Mouse (Mus musculus) ES-Bruce4 (cell line): ENCODE measurements at regions not wholly inside any gene's neighbourhood (a gene's known extent, or its start where the extent isn't known, plus 50 kb on each side); places are given as distances from the start of the nearest gene placed in this dataset.
A peak's percentile ranks its signal among the peaks of the same experiment; 100 is the strongest.

Experiments used
- H3K27ac ChIP-seq: 2 replicates; pipeline ENCODE4 v1.5.1; 2012; ENCODE audit warnings: low read length, inconsistent platforms; ENCODE audit not compliant: insufficient read depth
- H3K27me3 ChIP-seq: 2 replicates; pipeline ENCODE4 v1.6.1; 2012; ENCODE audit warnings: mild to moderate bottlenecking, low read length, inconsistent platforms; ENCODE audit not compliant: control insufficient read depth, poor library complexity, insufficient read depth, severe bottlenecking
- H3K36me3 ChIP-seq: 2 replicates; pipeline ENCODE4 v1.6.1; 2012; ENCODE audit warnings: inconsistent platforms, mild to moderate bottlenecking, low read length, moderate library complexity; ENCODE audit not compliant: control insufficient read depth, poor library complexity, insufficient read depth, severe bottlenecking
- H3K4me1 ChIP-seq: one replicate; pipeline ENCODE4 v1.8.1; 2011; ENCODE audit warnings: low read length; ENCODE audit not compliant: control insufficient read depth, insufficient read depth
- H3K4me3 ChIP-seq: 2 replicates; pipeline ENCODE4 v1.5.1; 2011; ENCODE audit warnings: low read depth, mild to moderate bottlenecking, low read length
- H3K9ac ChIP-seq: 2 replicates; pipeline ENCODE4 v1.6.1; 2012; ENCODE audit warnings: low read depth, mild to moderate bottlenecking, inconsistent platforms; ENCODE audit not compliant: poor library complexity, severe bottlenecking
- H3K9me3 ChIP-seq: replicated peaks from 2 replicates; pipeline ENCODE4 v1.6.1; 2012; ENCODE audit warnings: mild to moderate bottlenecking, low read length, inconsistent platforms; ENCODE audit not compliant: control insufficient read depth, poor library complexity, insufficient read depth, severe bottlenecking
- CTCF ChIP-seq: IDR thresholded peaks from one replicate; pipeline ENCODE4 v1.8.1; 2011; ENCODE audit warnings: low read depth, low read length
- EP300 ChIP-seq: IDR thresholded peaks from 2 replicates; pipeline ENCODE4 v1.6.1; 2011; ENCODE audit warnings: low read depth, low read length; ENCODE audit not compliant: insufficient read depth
- POLR2A ChIP-seq: IDR thresholded peaks from one replicate; pipeline ENCODE4 v1.8.1; 2011; ENCODE audit warnings: low read length; ENCODE audit not compliant: insufficient read depth

DNA sequence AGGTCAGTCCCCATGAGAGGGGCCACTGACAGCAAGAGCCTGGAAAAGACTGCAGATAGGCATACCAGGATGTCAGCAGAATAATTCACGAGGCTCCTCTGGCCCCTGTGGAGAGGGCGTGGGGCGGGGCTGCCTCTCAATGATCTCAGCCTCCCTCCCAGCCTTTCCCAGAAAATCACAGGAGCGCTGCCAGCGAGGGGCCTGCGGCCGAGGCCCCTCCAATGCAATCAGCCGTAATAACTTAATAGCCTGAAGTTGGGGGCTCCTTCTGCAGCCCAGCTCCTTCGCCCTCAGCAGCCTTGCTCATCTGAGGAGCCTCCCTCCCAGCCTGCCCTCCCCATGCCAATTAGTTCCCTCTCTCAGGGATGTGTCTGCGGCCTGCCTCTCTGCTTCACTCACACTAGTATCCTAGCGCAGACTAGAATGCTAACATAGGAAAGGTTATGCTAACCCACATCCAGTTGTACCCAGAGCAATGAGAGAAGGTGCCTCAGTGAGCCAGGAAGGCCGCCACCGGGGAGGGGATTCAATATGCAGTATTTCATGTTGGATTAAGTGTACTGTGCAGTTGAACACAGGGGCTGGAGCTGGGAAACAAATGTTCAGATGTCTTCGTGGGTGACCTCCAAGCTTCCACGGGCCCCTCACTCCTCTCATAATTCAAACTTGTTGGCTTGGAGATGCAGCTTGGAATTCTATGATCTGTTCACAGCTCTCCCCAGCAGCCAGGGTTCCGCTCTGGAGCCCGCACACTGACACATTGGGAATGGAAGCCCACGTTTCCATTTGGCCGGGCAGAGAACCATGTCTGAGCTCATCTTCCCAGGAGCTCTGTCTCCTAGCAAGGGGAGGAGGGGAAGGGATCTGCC, 67.5 kb upstream of the Stx16 start:
- Histone ChIP-seq H3K27ac (no peak overlapping the region), H3K4me1 (no peaks in the 10 kb centered on the region), H3K27me3 (no peaks in the 10 kb centered on the region), H3K36me3 (no peaks in the 10 kb centered on the region), H3K9ac (peak overlapping the region; percentile 9), H3K4me3 (no peak overlapping the region), H3K9me3 (no peaks in the 10 kb centered on the region)
- no peak for TF ChIP-seq CTCF
- TF ChIP-seq POLR2A = no peak
- no peak for TF ChIP-seq EP300

DNA sequence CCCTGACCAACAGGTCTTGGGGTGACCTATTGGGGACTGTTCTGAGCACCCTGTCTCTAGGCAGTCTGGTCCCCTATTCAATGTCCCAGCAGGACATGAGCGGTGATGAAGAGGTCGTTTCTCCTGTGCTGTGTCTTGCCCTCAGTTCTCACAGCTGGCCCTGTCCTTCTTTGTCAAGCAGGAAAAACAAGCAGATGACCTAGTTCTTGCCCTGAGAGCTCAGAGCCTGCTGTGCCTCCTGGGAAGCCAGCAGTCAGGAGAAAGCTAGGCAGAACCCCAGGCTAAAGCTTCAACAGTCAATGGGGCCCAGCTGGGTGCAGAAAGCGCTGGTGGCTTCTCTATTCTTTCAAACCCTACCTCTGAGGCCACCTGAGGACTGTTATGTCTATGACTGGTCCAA, 66.1 kb upstream of the Stx16 start:
- H3K9me3 ChIP-seq = no peaks in the 10 kb centered on the region
- no peak overlapping the region for H3K9ac ChIP-seq
- H3K36me3 ChIP-seq = no peaks in the 10 kb centered on the region
- no peaks in the 10 kb centered on the region for H3K27me3 ChIP-seq
- H3K4me3 ChIP-seq = no peak overlapping the region
- no peaks in the 10 kb centered on the region for H3K4me1 ChIP-seq
- TF ChIP-seq EP300 = no peak
- TF ChIP-seq POLR2A = no peak
- TF ChIP-seq CTCF = no peak
- H3K27ac ChIP-seq = no peak overlapping the region

- no peak for TF ChIP-seq POLR2A
- TF ChIP-seq CTCF = no peak
- no peak for TF ChIP-seq EP300
- H3K4me3 ChIP-seq = no peak overlapping the region
- H3K9me3 ChIP-seq = no peaks in the 10 kb centered on the region
- no peak overlapping the region for H3K27ac ChIP-seq
- no peak overlapping the region for H3K9ac ChIP-seq
- H3K36me3 ChIP-seq = no peaks in the 10 kb centered on the region
- H3K4me1 ChIP-seq = no peaks in the 10 kb centered on the region
- H3K27me3 ChIP-seq = no peaks in the 10 kb centered on the region; the same call in 1 of the 2 replicates
Observed at GRCm38 (mm10) chr2:174011399-174011798, 64.7 kb upstream of the Stx16 start.

DNA sequence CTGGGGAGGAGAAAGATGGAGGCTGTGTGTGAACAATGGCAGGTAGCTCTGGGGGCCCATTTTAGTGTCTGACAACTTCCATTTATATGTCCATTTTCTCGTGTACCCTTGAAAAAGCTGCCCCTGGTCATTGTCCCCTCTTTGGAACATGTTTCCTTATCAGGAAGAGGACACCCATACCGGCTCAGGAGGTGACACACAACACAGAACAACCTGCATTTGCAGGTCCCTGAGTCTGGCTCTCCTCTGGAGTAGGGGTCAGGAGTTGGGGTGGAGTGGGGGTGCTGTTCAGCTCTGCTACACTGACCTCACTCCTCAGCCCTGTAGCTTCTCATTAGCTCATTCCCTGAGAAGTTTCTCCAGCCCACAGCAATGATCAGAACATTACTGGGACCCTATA, 61.7 kb upstream of the Stx16 start:
- no peaks in the 10 kb centered on the region for H3K9me3 ChIP-seq
- TF ChIP-seq CTCF (no peak), EP300 (no peak), POLR2A (no peak)
- no peak overlapping the region for H3K4me3 ChIP-seq
- no peaks in the 10 kb centered on the region; the same call in 1 of the 2 replicates for H3K27me3 ChIP-seq
- no peak overlapping the region for H3K27ac ChIP-seq
- H3K9ac ChIP-seq = no peak overlapping the region
- H3K4me1 ChIP-seq = no peaks in the 10 kb centered on the region
- no peaks in the 10 kb centered on the region for H3K36me3 ChIP-seq

DNA sequence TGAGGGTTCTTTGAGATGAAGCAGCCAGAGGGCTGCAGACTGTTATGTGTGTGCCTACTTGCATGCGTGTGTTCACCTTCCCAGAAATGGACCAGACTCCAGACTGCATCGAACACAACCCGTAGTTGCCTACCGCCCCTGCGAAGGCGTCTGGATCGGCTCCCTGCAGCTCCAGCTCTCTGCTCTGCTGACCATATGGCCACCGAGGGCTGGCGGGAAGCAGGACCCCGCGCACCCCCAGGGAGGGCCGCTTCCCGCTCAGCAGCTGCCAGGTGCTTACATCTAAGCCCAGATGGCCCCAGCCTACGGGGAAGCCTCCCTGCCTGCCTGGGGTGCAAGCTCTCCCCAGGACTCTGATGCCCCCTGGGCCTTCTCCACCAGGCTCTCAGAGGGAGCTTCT, 60.8 kb upstream of the Stx16 start:
- Histone ChIP-seq H3K9ac (no peak overlapping the region), H3K27ac (no peak overlapping the region)
- TF ChIP-seq POLR2A (no peak), EP300 (no peak), CTCF (no peak)

DNA sequence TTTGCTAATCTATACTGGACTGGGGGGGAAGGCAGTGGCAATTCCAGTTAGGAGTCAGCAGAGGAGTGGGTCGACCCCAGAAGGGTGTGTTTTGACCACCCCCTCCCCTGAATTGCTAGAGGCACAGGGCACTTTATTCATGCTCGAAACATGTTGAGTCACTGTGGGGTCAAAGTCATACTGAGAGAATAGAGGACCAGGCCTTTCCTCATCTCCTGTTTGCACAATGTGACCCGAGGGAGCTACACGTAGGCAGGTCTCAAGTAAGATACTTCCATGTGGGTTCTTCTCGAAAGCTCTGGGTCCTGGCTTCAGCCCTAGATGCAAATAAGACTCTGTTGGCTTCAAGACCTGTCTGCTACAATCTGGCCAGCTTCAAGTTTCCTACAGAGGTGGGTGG, 60.0 kb upstream of the Stx16 start:
- TF ChIP-seq POLR2A (no peak), CTCF (no peak), EP300 (no peak)
- Histone ChIP-seq H3K27me3 (no peaks in the 10 kb centered on the region; the same call in 1 of the 2 replicates), H3K9ac (no peak overlapping the region), H3K4me1 (no peaks in the 10 kb centered on the region), H3K36me3 (no peaks in the 10 kb centered on the region), H3K9me3 (no peaks in the 10 kb centered on the region), H3K27ac (no peak overlapping the region), H3K4me3 (no peak overlapping the region)

More for the DNA sequence above, 60.8 kb upstream of the Stx16 start:
- Histone ChIP-seq H3K36me3 (no peaks in the 10 kb centered on the region), H3K4me3 (peak overlapping the region; percentile 11), H3K4me1 (no peaks in the 10 kb centered on the region), H3K9me3 (no peaks in the 10 kb centered on the region), H3K27me3 (no peaks in the 10 kb centered on the region; the same call in 1 of the 2 replicates)
